Mouse (Mus musculus) embryonic facial prominence, embryonic 11.5 days (tissue): Measurements from ENCODE around the gene Lcn4. TPM values are rescaled to one million over a fixed set of nuclear protein-coding genes. Genes with fewer than 3 reads are reported as not detected.
A peak's percentile ranks its signal among the peaks of the same experiment; 100 is the strongest.

Experiments
- ATAC-seq: fragments of 200-750 bp; cut with Nextera tagmentation; replicated peaks from 2 replicates; pipeline ENCODE4 v1.8.0; 2017; ENCODE audit warnings: low read depth; ENCODE audit not compliant: insufficient number of reproducible peaks, low FRiP score, low TSS enrichment
- DNase-seq: peaks from one replicate; pipeline ENCODE4 v3.0.0-alpha.2; 2015; ENCODE audit warnings: low spot score
- H3K27ac ChIP-seq: fragments of 300-500 bp; sonication (generic); replicated peaks from 2 replicates; pipeline ENCODE4 v1.5.1; 2014; ENCODE audit warnings: mild to moderate bottlenecking, low read depth, low read length, control low read depth
- H3K27me3 ChIP-seq: fragments of 300-500 bp; sonication (generic); 2 replicates; pipeline ENCODE4 v1.6.1; 2014; ENCODE audit warnings: mild to moderate bottlenecking, low read length, moderate library complexity, mixed read lengths; ENCODE audit not compliant: control insufficient read depth, insufficient read depth
- H3K36me3 ChIP-seq: fragments of 300-500 bp; sonication (generic); replicated peaks from 2 replicates; pipeline ENCODE4 v1.6.1; 2014; ENCODE audit warnings: low read depth, mild to moderate bottlenecking, low read length, moderate library complexity, mixed read lengths; ENCODE audit not compliant: control insufficient read depth, insufficient read depth
- H3K4me1 ChIP-seq: fragments of 300-500 bp; sonication (generic); 2 replicates; pipeline ENCODE4 v1.6.1; 2014; ENCODE audit warnings: low read length, mixed read lengths; ENCODE audit not compliant: control insufficient read depth, insufficient read depth
- H3K4me2 ChIP-seq: fragments of 300-500 bp; sonication (generic); 2 replicates; pipeline ENCODE4 v1.6.1; 2014; ENCODE audit warnings: low read depth, mild to moderate bottlenecking, control low read depth, low read length, moderate library complexity
- H3K4me3 ChIP-seq: fragments of 300-500 bp; sonication (generic); 2 replicates; pipeline ENCODE4 v1.5.1; 2014; ENCODE audit warnings: low read depth, low read length, control low read depth
- H3K9ac ChIP-seq: fragments of 300-500 bp; sonication (generic); replicated peaks from 2 replicates; pipeline ENCODE4 v1.6.1; 2014; ENCODE audit warnings: mild to moderate bottlenecking, control low read depth, low read length
- H3K9me3 ChIP-seq: fragments of 300-500 bp; sonication (generic); replicated peaks from 2 replicates; pipeline ENCODE4 v1.6.1; 2016; ENCODE audit warnings: mild to moderate bottlenecking, low read length, inconsistent platforms, mixed read lengths; ENCODE audit not compliant: control insufficient read depth
- WGBS: fragments of 180-500 bp; shearing (Covaris S2); extraction: QIAGEN DNeasy Blood & Tissue Kit; methylation state at CpG from one replicate; pipeline ENCODE4 v1.1.7; 2014; 5-methylcytosine and 5-hydroxymethylcytosine counted together
- polyA plus RNA-seq: library from polyadenylated mRNA; unstranded; fragments of >200 nt; fragmentation: Nextera tagmentation; extraction: Ambion mirVana; gene quantifications from 2 replicates; pipeline ENCODE4 v1.2.1, GENCODE M21; 2014

The Lcn4 gene
- polyA plus RNA-seq, 1 experiment from 2014 or later = not detected

- H3K36me3 ChIP-seq = peaks cover 13% of the 10 kb centered on the region
- no peak for ATAC-seq
- H3K9me3 ChIP-seq = no peaks in the 10 kb centered on the region
- no peak overlapping the region for H3K4me3 ChIP-seq
- no peak for DNase-seq
- H3K4me1 ChIP-seq = peaks cover 3% of the 10 kb centered on the region; the same call in 1 of the 2 replicates
- H3K27me3 ChIP-seq = no peaks in the 10 kb centered on the region; the same call in 1 of the 2 replicates
- H3K27ac ChIP-seq = no peak overlapping the region
- H3K4me2 ChIP-seq = no peak overlapping the region
- H3K9ac ChIP-seq = no peak overlapping the region
- 85% methylated on average over 16 of the region's 16 CpGs for WGBS
Observed at GRCm38 (mm10) chr2:26632541-26633395, 38.3 kb downstream of the Lcn4 start.

- ATAC-seq = peak; percentile 41
- peak overlapping the region; percentile 52; the same call in 1 of the 2 replicates for H3K27ac ChIP-seq
- no peaks in the 10 kb centered on the region; the same call in 1 of the 2 replicates for H3K27me3 ChIP-seq
- H3K9ac ChIP-seq = peak overlapping the region; percentile 95
- H3K4me3 ChIP-seq = peak overlapping the region; percentile 72
- peak; percentile 33 for DNase-seq
- peak overlapping the region; percentile 95 for H3K4me2 ChIP-seq
- 23% methylated on average over 5 of the region's 5 CpGs for WGBS
- peaks cover 3% of the 10 kb centered on the region; the same call in 1 of the 2 replicates for H3K4me1 ChIP-seq
- no peaks in the 10 kb centered on the region for H3K36me3 ChIP-seq
- no peaks in the 10 kb centered on the region for H3K9me3 ChIP-seq
Observed at GRCm38 (mm10) chr2:26628792-26629437, 42.2 kb downstream of the Lcn4 start.

DNA sequence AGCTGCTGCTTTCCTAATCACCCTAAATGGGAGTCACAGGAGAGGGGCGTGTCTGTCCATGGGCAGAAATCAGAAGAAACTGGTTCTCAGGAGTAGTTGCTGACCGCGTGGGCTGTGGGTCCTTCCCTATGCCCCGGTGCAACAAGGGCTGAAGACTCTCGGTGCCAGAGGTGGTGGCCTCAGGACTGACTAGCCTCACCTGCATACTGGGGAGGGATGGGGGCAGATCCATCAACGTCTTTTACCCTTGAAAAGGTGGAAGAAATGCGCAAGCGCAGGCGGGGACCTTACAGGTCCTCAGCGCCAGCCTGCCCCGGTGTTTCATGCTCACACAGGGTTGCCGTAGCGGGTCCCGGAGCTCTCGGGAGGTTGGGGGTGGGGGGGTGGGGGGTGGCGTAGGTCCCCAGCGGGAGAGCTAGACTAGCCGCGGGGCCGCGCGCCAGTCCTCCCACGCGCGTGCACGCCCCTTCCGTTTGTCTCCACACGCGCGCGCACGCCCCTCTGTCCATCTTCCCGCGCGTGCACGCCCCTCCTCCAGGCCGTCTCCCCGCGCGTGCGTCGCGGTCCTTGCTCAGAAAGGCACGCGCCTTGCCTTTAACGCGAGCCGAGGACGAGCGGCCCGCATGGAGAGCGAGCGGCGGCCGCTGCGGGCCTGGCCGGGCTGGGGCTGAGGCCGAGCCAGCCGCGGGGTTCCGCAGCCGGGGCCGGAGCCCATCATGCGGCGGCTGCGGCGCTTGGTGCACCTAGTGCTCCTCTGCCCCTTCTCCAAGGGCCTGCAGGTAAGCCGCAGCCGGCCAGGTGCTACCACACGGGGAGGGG is 43.0 kb downstream of the Lcn4 start, which contains the start of gene Fam69b:
TSS of gene Fam69b (plus strand) at position 537 of the 819 bp plus-strand sequence.
- Histone ChIP-seq H3K36me3 (no peaks in the 10 kb centered on the region), H3K4me2 (peak within 1 kb of the TSS; percentile 95), H3K27me3 (no peaks in the 10 kb centered on the region; the same call in 1 of the 2 replicates), H3K9me3 (no peaks in the 10 kb centered on the region), H3K4me1 (peaks cover 3% of the 10 kb centered on the region; the same call in 1 of the 2 replicates), H3K9ac (peak within 1 kb of the TSS; percentile 95), H3K4me3 (peak within 1 kb of the TSS; percentile 72), H3K27ac (peak within 1 kb of the TSS; percentile 52)
- 1% methylated on average over 56 of the region's 70 CpGs for WGBS
- ATAC-seq (peak; percentile 45), DNase-seq (peak; percentile 95)

GRCm38 (mm10) chr2:26626081-26626480 is 45.0 kb downstream of the Lcn4 start:
- DNase-seq (no peak), ATAC-seq (no peak)
- H3K9me3 ChIP-seq = no peaks in the 10 kb centered on the region
- H3K4me1 ChIP-seq = 0 out of 2 replicates have a peak, but pooled peaks cover 3% of the 10 kb centered on the region
- no peaks in the 10 kb centered on the region for H3K36me3 ChIP-seq
- WGBS = 65% methylated on average over 3 of the region's 3 CpGs
- no peak overlapping the region for H3K9ac ChIP-seq
- H3K4me2 ChIP-seq = no peak overlapping the region
- H3K4me3 ChIP-seq = no peak overlapping the region
- H3K27ac ChIP-seq = no peak overlapping the region
- no peaks in the 10 kb centered on the region; the same call in 1 of the 2 replicates for H3K27me3 ChIP-seq

DNA sequence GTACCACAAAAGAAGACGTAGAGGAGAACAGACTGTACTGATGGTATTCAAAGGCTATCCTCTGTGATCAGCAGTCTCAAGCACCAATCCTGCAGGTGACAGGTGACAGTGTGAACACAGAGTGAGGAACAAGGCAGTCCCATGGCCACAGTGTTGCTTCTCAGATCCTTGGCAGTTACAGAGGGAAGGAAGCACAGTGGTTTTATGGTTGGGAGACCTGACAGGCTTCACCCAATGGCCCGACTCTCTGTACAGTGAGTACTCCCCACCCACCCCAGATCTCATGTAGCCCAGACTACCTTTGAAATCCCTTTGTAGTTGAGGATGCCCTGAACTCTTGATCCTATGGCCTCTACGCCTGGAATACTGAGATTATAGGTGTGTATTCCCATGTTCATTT is 45.7 kb downstream of the Lcn4 start:
- 0 out of 2 replicates have a peak, but pooled peaks cover 3% of the 10 kb centered on the region for H3K4me1 ChIP-seq
- WGBS = 79% methylated on average over 3 of the region's 3 CpGs
- no peak for DNase-seq

GRCm38 (mm10) chr2:26622984-26623383 is 48.1 kb downstream of the Lcn4 start:
- no peak for DNase-seq
- H3K36me3 ChIP-seq = no peaks in the 10 kb centered on the region
- H3K27ac ChIP-seq = no peak overlapping the region
- H3K4me1 ChIP-seq = no peaks in the 10 kb centered on the region
- no peak for ATAC-seq
- H3K4me3 ChIP-seq = no peak overlapping the region
- H3K9me3 ChIP-seq = no peaks in the 10 kb centered on the region
- H3K4me2 ChIP-seq = no peak overlapping the region
- no peaks in the 10 kb centered on the region; the same call in 1 of the 2 replicates for H3K27me3 ChIP-seq
- 52% methylated on average over 5 of the region's 5 CpGs for WGBS
- no peak overlapping the region for H3K9ac ChIP-seq

More for the DNA sequence above, 45.7 kb downstream of the Lcn4 start:
- Histone ChIP-seq H3K27me3 (no peaks in the 10 kb centered on the region; the same call in 1 of the 2 replicates), H3K4me3 (no peak overlapping the region), H3K27ac (no peak overlapping the region), H3K9ac (no peak overlapping the region), H3K36me3 (no peaks in the 10 kb centered on the region), H3K4me2 (no peak overlapping the region), H3K9me3 (no peaks in the 10 kb centered on the region)
- ATAC-seq = no peak

- no peak for DNase-seq
- Histone ChIP-seq H3K9me3 (no peaks in the 10 kb centered on the region), H3K27me3 (no peaks in the 10 kb centered on the region), H3K4me1 (no peaks in the 10 kb centered on the region), H3K27ac (no peak overlapping the region), H3K4me3 (no peak overlapping the region), H3K4me2 (no peak overlapping the region), H3K9ac (no peak overlapping the region), H3K36me3 (no peaks in the 10 kb centered on the region)
- 44% methylated on average over 2 of the region's 2 CpGs for WGBS
- no peak for ATAC-seq
Observed at GRCm38 (mm10) chr2:26621246-26621645, 49.8 kb downstream of the Lcn4 start.
